Mouse (Mus musculus): Measurements from ENCODE around the gene P2rx7. TPM values are rescaled to one million over a fixed set of nuclear protein-coding genes. Genes with fewer than 3 reads are reported as not detected.
"Not testable (repeated sequence)": the region's sequence is repeated elsewhere in the genome, so short reads cannot be mapped to it uniquely, and the experiment has no call there.

Gene P2rx7
- total RNA-seq, 2 experiments from 2014 or later = 2.1 to 2.3 TPM

GRCm38 (mm10) chr5:122646050-122646449 is 2.3 kb downstream of the P2rx7 start:
- DNase-seq = no peak

GRCm38 (mm10) chr5:122647256-122647924 is 3.7 kb downstream of the P2rx7 start:
- no peak for DNase-seq

- not testable (repeated sequence) for DNase-seq
These were observed 4.3 kb downstream of the P2rx7 start for GRCm38 (mm10) chr5:122647952-122648374.

- DNase-seq = no peak
These were observed 5.6 kb downstream of the P2rx7 start for GRCm38 (mm10) chr5:122649264-122649663.

GRCm38 (mm10) chr5:122650100-122650499 is 6.4 kb downstream of the P2rx7 start:
- DNase-seq = no peak

GRCm38 (mm10) chr5:122652506-122652905 is 8.8 kb downstream of the P2rx7 start:
- DNase-seq = peak; percentile 25 to 36

GRCm38 (mm10) chr5:122653112-122653445 is 9.4 kb downstream of the P2rx7 start:
- peak; percentile 11 to 16 for DNase-seq

GRCm38 (mm10) chr5:122653446-122654267 is 9.9 kb downstream of the P2rx7 start:
- DNase-seq = no peak

- DNase-seq = no peak
These were observed 10.5 kb downstream of the P2rx7 start for GRCm38 (mm10) chr5:122654268-122654573.

- DNase-seq = no peak
These were observed 13.1 kb downstream of the P2rx7 start for GRCm38 (mm10) chr5:122656808-122657207.

GRCm38 (mm10) chr5:122662501-122662900 is 18.8 kb downstream of the P2rx7 start:
- no peak for DNase-seq

GRCm38 (mm10) chr5:122665036-122665435 is 21.3 kb downstream of the P2rx7 start:
- no peak for DNase-seq

GRCm38 (mm10) chr5:122668981-122669897 is 25.5 kb downstream of the P2rx7 start:
- DNase-seq = no peak

GRCm38 (mm10) chr5:122671641-122672040 is 27.9 kb downstream of the P2rx7 start:
- DNase-seq = not testable (repeated sequence)

GRCm38 (mm10) chr5:122672298-122672697 is 28.6 kb downstream of the P2rx7 start:
- no peak for DNase-seq

- no peak for DNase-seq
These were observed 32.3 kb downstream of the P2rx7 start for GRCm38 (mm10) chr5:122676002-122676401.

GRCm38 (mm10) chr5:122677983-122678382 is 34.3 kb downstream of the P2rx7 start:
- DNase-seq = no peak

- DNase-seq = no peak
These were observed 36.2 kb downstream of the P2rx7 start for GRCm38 (mm10) chr5:122679881-122680280.

GRCm38 (mm10) chr5:122681276-122681675 is 37.6 kb downstream of the P2rx7 start:
- DNase-seq = no peak

GRCm38 (mm10) chr5:122683926-122684325 is 40.2 kb downstream of the P2rx7 start:
- no peak for DNase-seq

- no peak for DNase-seq
These were observed 43.7 kb downstream of the P2rx7 start for GRCm38 (mm10) chr5:122687391-122687790.

- no peak for DNase-seq
These were observed 45.4 kb downstream of the P2rx7 start for GRCm38 (mm10) chr5:122689153-122689552.

- DNase-seq = no peak
These were observed 46.8 kb downstream of the P2rx7 start for GRCm38 (mm10) chr5:122690486-122690885.

Measured in adrenal gland, postnatal 36 days (tissue).